Mouse (Mus musculus) megakaryocyte, adult 5-6 weeks (primary cell): Measurements from ENCODE around the gene Gm10217. TPM values are rescaled to one million over a fixed set of nuclear protein-coding genes. Genes with fewer than 3 reads are reported as not detected.

Source experiments
- ATAC-seq: 2 replicates; pipeline ENCODE4 v1.8.0; 2016; ENCODE audit warnings: mild to moderate bottlenecking, inconsistent platforms; ENCODE audit not compliant: poor library complexity, severe bottlenecking
- total RNA-seq, 2 experiments: library from RNA; stranded (forward) in 1 of 2; stranded (reverse) in 1 of 2; fragments of 153-499, 151-499 nt in 1 of 2; fragments of 221-1000, 200-1000 nt in 1 of 2; gene quantifications; 2 replicates each; pipeline versions ENCODE4 v1.2.3 to v1.2.4; 2015 to 2017

Gene Gm10217
- total RNA-seq (2015) (not detected in 2 replicates), total RNA-seq (2017) (not detected in 2 replicates)

- no peak for ATAC-seq
Measured at GRCm38 (mm10) chr8:9863951-9864350, at the start of gene Gm10217. Gene Gm10217, plus strand, starts transcription at chr8:9864251.

- ATAC-seq: no peak
Measured at GRCm38 (mm10) chr8:9824770-9825169, 39.3 kb upstream of the Gm10217 start.

- no peak for ATAC-seq
Measured at GRCm38 (mm10) chr8:9840257-9840656, 23.8 kb upstream of the Gm10217 start.

- ATAC-seq: no peak
Measured at GRCm38 (mm10) chr8:9859286-9859685, 4.8 kb upstream of the Gm10217 start.

- ATAC-seq: no peak
Measured at GRCm38 (mm10) chr8:9860539-9861203, 3.4 kb upstream of the Gm10217 start.

- ATAC-seq: no peak
Measured at GRCm38 (mm10) chr8:9865150-9865549, 1.1 kb downstream of the Gm10217 start.

GRCm38 (mm10) chr8:9868094-9868493 lies 4.0 kb downstream of the Gm10217 start:
- no peak for ATAC-seq

- ATAC-seq: no peak
Measured at GRCm38 (mm10) chr8:9876241-9876640, 12.2 kb downstream of the Gm10217 start.

GRCm38 (mm10) chr8:9879921-9880320 lies 15.9 kb downstream of the Gm10217 start:
- no peak for ATAC-seq

- no peak for ATAC-seq
Measured at GRCm38 (mm10) chr8:9886714-9887113, 22.7 kb downstream of the Gm10217 start.

GRCm38 (mm10) chr8:9899199-9899598 lies 35.1 kb downstream of the Gm10217 start:
- no peak for ATAC-seq

- ATAC-seq: no peak
Measured at GRCm38 (mm10) chr8:9899673-9900072, 35.6 kb downstream of the Gm10217 start.

Other genes with a start within 250 kb of the Gm10217 start
- not detected in 2 replicates for gene Fam155a, start 93.1 kb upstream of the Gm10217 start, total RNA-seq (2015)
- gene Fam155a, start 93.1 kb upstream of the Gm10217 start, total RNA-seq (2017): not detected in 2 replicates
- gene Lig4, start 113.4 kb downstream of the Gm10217 start, total RNA-seq (2015): 1.7 and 2.2 TPM in 2 replicates
- 1.0 and 1.1 TPM in 2 replicates for gene Lig4, start 113.4 kb downstream of the Gm10217 start, total RNA-seq (2017)
- gene Abhd13, start 113.5 kb downstream of the Gm10217 start, total RNA-seq (2015): 15.2 and 15.8 TPM in 2 replicates
- 18.0 and 20.5 TPM in 2 replicates for gene Abhd13, start 113.5 kb downstream of the Gm10217 start, total RNA-seq (2017)
- 23.1 and 26.8 TPM in 2 replicates for gene Tnfsf13b, start 142.2 kb downstream of the Gm10217 start, total RNA-seq (2015)
- 6.2 and 9.1 TPM in 2 replicates for gene Tnfsf13b, start 142.2 kb downstream of the Gm10217 start, total RNA-seq (2017)